Mouse (Mus musculus): Measurements from ENCODE around the gene Erc2.

The Erc2 gene

DNA sequence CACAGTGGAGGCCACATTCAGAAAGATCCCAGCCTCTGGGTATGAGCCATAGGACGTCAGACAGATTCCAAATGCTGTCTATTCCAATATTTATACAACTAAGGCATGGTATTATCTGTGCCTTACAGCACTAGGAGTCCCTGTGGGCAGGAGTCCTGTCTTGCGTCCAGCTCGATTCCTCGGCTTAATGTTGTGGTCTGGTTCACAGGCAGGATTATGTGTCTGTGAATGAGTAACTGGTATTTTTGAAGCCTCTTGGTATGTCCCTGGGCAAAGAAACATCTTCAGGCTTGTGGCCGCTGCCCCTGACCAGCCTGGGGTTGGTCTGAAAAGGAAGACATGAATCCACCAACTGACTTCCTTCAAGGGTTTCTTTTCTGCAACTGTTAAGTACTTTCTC, 153.1 kb downstream of the Erc2 start:
- DNase-seq (ENCODE audit: low read depth, low spot score) = no peak

GRCm38 (mm10) chr14:27778503-27778902, 156.3 kb downstream of the Erc2 start:
- DNase-seq (ENCODE audit: low read depth, low spot score) = no peak

DNA sequence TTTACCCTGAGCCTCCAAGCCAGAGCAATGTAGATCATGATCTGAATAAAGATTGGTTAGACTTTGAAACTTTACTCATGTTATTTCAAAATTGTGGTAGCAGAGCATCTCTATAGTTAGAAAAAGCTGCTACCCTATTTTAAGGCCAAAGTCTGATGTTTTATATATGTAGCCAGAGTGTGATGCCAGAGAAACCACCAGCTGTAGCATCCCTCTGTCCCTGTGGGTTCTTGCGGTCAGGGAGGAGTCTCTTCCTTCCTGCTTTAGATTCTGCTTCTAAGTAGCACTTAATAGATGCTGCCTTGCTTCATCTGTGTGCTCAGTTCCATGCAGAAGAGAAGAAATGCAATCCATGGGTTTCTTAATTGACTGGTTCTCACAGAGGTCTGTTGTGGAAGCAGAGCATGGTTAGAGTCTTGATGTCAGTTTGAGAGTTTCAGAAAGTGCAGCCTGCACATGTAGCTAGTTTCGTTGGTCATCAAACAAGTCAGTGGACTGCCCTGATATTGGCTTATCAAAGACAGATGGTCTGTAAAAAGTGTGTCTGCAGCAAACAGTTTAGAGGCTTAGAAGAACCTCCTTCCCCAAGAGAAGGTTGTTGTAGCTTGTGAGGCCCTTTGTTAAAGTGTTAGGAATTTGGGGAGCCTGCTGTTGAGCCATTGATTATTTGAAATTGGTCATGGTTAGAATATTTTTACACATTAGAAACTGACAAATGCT, 156.9 kb downstream of the Erc2 start:
- no peak for DNase-seq (ENCODE audit: low read depth, low spot score)

DNA sequence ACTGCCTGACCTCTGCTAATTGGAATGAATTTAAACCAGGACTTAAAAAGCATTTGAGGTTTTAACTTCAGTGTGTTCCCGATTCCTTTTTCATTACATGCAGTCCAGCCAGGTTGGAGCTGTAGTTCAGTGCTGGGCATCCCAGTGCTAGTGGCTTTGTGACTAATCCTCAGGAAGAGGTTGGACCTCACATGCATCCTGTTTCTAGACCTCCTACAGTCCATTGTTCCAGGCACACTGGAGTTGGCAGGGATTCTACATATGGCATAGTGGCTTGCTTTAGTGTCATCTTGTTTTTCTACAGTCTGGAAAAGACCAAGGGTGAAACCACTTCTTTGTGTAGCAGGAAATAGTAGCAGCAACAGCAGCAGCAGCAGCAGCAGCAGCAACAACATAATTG, 159.0 kb downstream of the Erc2 start:
- no peak for DNase-seq (ENCODE audit: low read depth, low spot score)

DNA sequence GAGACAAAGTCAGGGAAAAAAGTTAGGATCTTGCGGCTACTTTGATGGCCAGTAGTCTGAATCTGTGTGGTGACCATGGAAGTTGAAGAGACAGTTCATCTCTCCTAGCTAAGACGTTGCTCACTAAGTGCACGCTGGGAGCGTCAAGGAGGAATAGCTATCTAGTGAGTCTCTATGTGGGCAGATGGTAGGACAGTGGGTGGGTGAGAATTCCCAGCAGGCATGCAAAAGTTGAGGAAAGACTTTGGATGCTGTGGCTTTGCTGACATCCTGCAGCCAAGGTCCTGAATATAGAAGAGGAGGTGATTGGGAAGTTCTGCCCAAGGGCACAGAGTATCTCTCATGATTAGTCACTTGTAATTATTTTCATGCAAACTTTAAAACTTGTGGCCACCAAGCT, 162.6 kb downstream of the Erc2 start:
- DNase-seq (ENCODE audit: low read depth, low spot score) = no peak

GRCm38 (mm10) chr14:27785562-27785961, 163.3 kb downstream of the Erc2 start:
- DNase-seq (ENCODE audit: low read depth, low spot score) = no peak

DNA sequence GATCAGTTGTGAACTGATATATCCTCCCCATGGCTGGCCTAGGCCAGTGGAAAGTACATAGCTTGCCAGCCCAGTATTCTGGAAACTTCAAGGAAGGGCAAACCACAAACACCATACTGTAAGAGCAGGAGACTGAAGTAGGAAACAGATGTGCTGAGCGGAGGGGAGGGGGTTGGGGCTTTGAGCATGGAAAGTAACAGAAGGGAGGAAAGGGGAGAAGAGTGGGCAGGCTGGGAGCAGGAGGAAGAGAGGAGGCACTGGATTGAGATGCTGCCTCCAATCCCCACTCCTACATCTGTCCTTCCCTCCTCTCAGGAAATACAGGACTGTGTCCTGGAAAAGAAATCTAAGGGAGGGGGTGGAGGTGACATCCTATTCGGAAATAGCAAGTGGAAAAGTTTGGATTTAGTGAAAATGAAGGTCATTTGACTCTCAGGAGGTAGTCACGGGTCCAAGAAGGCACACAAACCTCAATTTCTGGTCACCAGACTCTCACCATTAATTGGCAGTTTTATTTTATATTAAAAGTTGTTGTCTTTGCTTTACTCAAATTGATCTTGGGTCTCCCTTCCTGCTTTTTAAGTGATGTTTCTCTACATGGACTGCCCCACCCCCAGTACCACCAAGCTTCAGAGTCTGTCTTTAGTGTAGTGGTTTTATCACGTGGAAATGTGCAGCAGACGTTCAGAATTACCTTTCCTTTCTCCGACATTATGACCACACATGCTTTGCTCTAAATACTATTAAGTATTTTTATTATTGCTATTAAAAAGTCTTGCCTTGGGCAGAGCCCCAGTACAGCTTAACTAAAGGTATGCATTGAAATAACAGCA, 167.1 kb downstream of the Erc2 start:
- no peak for DNase-seq (ENCODE audit: low read depth, low spot score)

DNA sequence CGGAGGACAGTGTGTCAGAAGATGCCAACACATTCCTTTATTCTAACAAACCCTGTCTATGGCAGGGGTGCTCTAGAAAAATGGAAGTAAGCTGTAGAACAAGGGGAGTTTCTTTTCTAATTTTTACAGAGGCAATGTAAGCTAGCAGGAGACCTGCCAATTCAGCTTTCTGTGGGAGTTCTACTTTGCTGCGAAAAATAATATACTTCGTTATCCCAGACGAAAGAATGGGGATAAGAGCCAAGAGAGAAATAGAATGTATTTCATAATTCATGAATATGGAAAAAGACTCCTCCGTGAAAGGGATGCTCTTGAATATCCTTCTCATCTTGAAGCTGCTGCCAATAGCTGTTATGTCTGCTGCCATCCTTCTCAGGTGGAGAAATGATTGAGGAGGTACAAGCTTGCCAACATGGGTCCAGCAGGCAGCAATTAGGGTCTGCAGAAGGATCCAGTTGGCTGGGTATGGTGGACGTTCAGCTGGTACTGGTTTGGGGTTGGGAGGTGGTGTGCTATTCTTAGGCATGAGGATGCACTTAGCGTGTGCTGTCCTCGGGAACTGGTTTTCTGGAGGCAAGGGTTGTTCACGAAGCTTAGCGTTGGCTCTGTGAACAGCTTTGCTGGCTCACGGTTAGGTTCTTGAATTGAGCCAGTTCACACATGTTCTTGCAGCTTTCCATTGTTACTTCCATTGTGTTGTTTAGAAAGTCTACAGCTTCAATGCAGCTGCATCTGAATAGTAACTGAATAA, 176.1 kb downstream of the Erc2 start:
- DNase-seq (ENCODE audit: low read depth, low spot score) = no peak

GRCm38 (mm10) chr14:27800766-27801165, 178.5 kb downstream of the Erc2 start:
- DNase-seq (ENCODE audit: low read depth, low spot score) = no peak

- peak; percentile 64 for DNase-seq (ENCODE audit: low read depth, low spot score)
These were observed 181.7 kb downstream of the Erc2 start for GRCm38 (mm10) chr14:27803961-27804360.

DNA sequence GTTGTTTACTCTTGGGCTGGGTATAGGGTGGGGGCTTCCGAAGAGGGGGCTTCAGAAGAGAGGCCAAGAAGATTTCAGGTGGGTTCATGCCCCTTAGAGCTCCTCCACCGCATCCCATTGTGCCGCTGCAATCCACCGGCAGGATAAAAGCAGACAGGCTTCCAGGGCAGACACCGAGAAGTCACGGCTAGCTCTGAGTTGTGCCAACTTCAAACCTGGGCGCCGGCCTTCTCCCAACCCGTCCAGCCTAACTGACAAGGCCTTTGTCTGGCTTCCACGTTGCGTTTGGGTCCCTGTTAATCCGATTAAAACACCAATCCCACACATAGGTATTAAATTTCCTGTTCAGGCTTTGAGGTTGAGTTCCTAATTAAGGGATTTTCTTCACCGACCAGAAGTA, 182.8 kb downstream of the Erc2 start:
- DNase-seq (ENCODE audit: low read depth, low spot score) = no peak

GRCm38 (mm10) chr14:27808080-27808479, 185.9 kb downstream of the Erc2 start:
- DNase-seq (ENCODE audit: low read depth, low spot score) = peak; percentile 47

GRCm38 (mm10) chr14:27808523-27809114, 186.4 kb downstream of the Erc2 start:
- no peak for DNase-seq (ENCODE audit: low read depth, low spot score)

DNA sequence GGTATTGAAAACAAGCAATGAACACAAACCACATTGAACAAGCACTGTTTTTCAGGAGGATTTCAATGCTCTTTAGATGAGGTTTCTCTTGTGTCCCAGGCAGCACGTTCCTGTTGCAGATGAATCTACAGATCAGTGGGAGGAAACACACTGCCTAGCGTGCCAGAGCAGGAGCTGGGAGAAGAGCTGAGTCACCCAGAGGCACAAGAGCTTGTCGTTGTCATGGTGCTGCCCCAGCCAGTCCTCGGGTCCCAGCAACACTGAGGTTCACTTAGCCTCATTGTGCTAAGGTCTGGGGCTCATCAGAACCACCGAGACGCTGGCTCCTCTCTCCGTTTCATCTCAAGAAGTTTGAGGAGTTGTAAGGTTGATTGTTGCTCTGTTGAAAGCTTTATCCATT, 188.6 kb downstream of the Erc2 start:
- no peak for DNase-seq (ENCODE audit: low read depth, low spot score)

DNA sequence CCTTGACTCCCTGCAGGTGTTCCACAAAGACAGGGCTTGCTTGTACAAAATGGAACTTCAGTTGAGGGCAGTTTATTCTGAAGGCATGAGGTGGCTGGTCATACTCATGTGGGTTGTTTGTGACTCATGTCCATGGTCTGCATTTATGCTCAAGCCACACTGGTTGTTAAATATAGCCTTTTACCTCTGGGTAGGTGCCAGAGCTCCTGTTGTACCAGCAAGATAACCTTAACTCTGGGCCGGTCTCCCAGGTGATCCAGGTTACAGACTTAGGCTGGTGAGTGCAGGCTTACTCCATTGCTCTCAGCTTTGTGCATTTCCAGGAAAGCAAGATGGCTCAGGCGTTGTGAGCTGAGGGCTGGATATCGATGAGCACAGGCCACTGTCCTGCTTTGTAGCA, 189.4 kb downstream of the Erc2 start:
- no peak for DNase-seq (ENCODE audit: low read depth, low spot score)

- DNase-seq (ENCODE audit: low read depth, low spot score) = no peak
These were observed 193.5 kb downstream of the Erc2 start for GRCm38 (mm10) chr14:27815739-27816138.

- no peak for DNase-seq (ENCODE audit: low read depth, low spot score)
These were observed 196.8 kb downstream of the Erc2 start for GRCm38 (mm10) chr14:27818986-27819385.

GRCm38 (mm10) chr14:27821801-27822200, 199.6 kb downstream of the Erc2 start:
- DNase-seq (ENCODE audit: low read depth, low spot score) = no peak

GRCm38 (mm10) chr14:27822566-27822965, 200.3 kb downstream of the Erc2 start:
- no peak for DNase-seq (ENCODE audit: low read depth, low spot score)

DNA sequence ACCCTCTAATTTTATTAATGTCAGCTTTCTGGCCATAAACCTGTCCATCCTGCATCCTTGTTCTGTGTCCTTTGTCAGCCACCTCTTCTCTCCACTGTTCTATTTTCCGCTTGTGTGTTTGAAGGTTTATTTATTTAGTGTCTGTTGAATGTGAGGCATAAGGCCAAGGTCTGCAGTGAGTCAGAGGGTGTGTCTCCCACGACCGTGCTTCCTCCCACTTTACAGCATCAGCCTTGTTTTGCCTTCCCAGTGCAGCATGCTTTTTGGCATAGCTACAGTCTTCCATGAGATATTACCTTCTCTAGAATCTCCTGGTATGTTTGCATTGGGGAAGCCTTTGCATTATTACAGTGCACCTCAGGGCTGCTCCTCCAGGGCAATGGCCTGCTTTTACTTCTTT, 200.8 kb downstream of the Erc2 start:
- no peak for DNase-seq (ENCODE audit: low read depth, low spot score)

DNA sequence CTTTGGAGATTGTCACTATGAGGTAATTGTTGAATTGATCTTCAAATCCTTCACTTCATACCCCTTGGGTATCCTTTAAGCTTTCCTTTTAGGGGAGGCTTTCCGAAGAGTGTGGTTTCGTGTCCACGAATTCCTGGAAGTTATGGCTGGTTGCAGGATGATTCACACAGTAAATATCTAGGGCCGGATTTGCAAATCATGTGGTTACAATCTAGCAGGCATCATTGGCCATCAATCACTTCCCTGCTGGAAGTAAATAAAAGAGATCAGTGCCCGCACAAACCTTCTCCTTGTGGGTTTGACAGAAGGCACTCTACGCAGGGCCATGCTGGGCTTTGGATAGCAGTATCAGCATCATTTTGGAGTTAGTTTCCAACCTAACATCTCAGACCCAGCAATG, 201.7 kb downstream of the Erc2 start:
- DNase-seq (ENCODE audit: low read depth, low spot score) = no peak

GRCm38 (mm10) chr14:27826829-27827228, 204.6 kb downstream of the Erc2 start:
- no peak for DNase-seq (ENCODE audit: low read depth, low spot score)

Data from retina, postnatal 7 days (tissue).